Mouse (Mus musculus): ENCODE data around the gene Mroh2a. TPM values are rescaled to one million over a fixed set of nuclear protein-coding genes. Genes with fewer than 3 reads are reported as not detected.

Mroh2a gene
- polyA plus RNA-seq, 1 experiment from 2014 or later, result 0.62 TPM

DNA sequence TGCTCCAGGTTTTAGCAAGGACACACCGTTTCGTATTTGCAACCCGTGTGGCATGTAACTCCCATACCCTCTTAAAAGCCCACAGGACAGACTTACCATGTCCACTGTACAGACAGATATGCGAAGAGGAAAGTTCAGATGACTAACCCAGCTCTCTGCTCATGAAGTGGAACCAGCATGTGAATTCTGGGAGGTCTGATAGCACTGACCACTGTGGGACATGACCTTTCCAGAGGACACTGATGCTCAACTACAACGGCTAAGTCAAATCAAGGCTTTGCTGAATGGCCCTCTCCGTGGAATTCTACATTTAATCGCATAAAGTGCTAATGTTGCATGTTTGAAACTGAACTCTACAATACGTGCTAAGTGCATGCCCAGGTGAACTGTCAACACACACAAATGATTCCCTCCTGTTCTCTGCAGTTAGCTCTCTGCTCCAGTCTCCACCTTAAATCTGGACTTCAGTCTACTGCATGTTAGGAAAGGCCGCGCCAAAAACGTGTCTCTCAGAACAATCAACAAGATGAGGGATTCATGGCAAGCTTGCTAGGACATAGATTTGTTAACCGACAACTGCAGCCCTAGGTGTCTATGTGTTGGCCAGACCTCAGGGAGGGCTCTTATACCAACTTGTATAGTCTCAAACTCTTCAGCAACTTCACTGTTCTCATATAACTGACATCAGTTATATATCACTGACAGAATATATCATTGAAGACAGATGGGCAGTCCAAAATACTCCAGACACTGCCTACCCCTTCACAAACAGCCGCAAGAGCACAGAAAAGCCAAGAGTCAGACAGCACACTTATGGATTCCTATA is 49.1 kb downstream of the Mroh2a start:
- WGBS, result 63% methylated on average over 13 of the region's 13 CpGs
- no peaks in the 10 kb centered on the region for H3K27me3 ChIP-seq (ENCODE audit: control insufficient read depth, insufficient read depth, low read length)
- peaks cover 50% of the 10 kb centered on the region for H3K36me3 ChIP-seq (ENCODE audit: control insufficient read depth, insufficient read depth, low read length)
- H3K9me3 ChIP-seq (ENCODE audit: control insufficient read depth, low read length), result no peaks in the 10 kb centered on the region
- peak overlapping the region; percentile 80 for H3K9ac ChIP-seq (ENCODE audit: low read length)
- peaks cover 5 to 23% of the 10 kb centered on the region in 2 experiments; a peak in 3 of 4 replicates for H3K4me1 ChIP-seq (ENCODE audit: control insufficient read depth in 2 of 2, insufficient read depth in 2 of 2, low read length in 2 of 2)
- no peak for ATAC-seq (ENCODE audit: insufficient number of reproducible peaks, insufficient read depth, low FRiP score, low read depth)
- H3K4me3 ChIP-seq (ENCODE audit: control insufficient read depth in 1 of 2, insufficient read depth in 1 of 2, low read depth in 1 of 2, low read length in 2 of 2), result peak overlapping the region; percentile 47 to 55
- H3K4me2 ChIP-seq (ENCODE audit: low read length), result peak overlapping the region; percentile 65
- H3K27ac ChIP-seq (replicated peaks in 1 of 2; ENCODE audit: control insufficient read depth in 1 of 2, insufficient read depth in 1 of 2, low read depth in 2 of 2, low read length in 2 of 2), result peak overlapping the region in 1 of 2 experiments; percentile 85; a peak in 1 of 4 replicates

DNA sequence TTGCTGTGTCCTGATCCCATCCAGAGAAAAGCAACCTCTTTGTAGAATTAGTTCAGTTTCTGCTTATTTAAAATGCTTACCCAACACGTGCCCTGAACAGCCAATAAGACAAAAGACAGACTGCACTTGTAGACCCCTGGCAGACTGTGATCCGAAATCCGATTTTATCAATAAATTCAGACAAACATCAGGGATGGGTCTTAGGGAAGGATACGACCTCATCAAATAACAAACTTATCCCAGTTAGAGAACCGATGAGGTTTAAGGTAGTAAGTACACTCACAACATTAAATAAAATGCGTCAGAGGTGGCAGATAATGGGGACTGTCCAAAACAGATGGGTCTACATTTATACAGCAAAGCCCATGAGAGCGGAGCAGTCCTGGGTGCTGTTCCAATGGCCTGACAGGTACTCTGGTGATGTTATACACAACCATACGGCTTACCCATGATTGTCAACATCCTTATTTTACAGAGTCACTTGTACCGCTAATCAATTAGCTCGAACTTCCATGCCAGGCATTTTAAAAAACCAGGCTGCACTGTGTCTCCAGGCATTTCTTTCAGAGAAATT is 49.8 kb downstream of the Mroh2a start:
- peak; percentile 11; the same call in 1 of the 2 replicates for ATAC-seq (ENCODE audit: insufficient number of reproducible peaks, insufficient read depth, low FRiP score, low read depth)
- H3K27ac ChIP-seq (replicated peaks in 1 of 2; ENCODE audit: control insufficient read depth in 1 of 2, insufficient read depth in 1 of 2, low read depth in 2 of 2, low read length in 2 of 2), result peak overlapping the region; percentile 83 to 85
- 24% methylated on average over 10 of the region's 10 CpGs for WGBS
- H3K4me1 ChIP-seq (ENCODE audit: control insufficient read depth in 2 of 2, insufficient read depth in 2 of 2, low read length in 2 of 2), result peaks cover 5 to 23% of the 10 kb centered on the region in 2 experiments; a peak in 3 of 4 replicates
- no peaks in the 10 kb centered on the region for H3K27me3 ChIP-seq (ENCODE audit: control insufficient read depth, insufficient read depth, low read length)
- no peaks in the 10 kb centered on the region for H3K9me3 ChIP-seq (ENCODE audit: control insufficient read depth, low read length)
- peak overlapping the region; percentile 80 for H3K9ac ChIP-seq (ENCODE audit: low read length)
- peak overlapping the region; percentile 65 for H3K4me2 ChIP-seq (ENCODE audit: low read length)
- peaks cover 45% of the 10 kb centered on the region for H3K36me3 ChIP-seq (ENCODE audit: control insufficient read depth, insufficient read depth, low read length)
- H3K4me3 ChIP-seq (ENCODE audit: control insufficient read depth in 1 of 2, insufficient read depth in 1 of 2, low read depth in 1 of 2, low read length in 2 of 2), result peak overlapping the region; percentile 47 to 55

DNA sequence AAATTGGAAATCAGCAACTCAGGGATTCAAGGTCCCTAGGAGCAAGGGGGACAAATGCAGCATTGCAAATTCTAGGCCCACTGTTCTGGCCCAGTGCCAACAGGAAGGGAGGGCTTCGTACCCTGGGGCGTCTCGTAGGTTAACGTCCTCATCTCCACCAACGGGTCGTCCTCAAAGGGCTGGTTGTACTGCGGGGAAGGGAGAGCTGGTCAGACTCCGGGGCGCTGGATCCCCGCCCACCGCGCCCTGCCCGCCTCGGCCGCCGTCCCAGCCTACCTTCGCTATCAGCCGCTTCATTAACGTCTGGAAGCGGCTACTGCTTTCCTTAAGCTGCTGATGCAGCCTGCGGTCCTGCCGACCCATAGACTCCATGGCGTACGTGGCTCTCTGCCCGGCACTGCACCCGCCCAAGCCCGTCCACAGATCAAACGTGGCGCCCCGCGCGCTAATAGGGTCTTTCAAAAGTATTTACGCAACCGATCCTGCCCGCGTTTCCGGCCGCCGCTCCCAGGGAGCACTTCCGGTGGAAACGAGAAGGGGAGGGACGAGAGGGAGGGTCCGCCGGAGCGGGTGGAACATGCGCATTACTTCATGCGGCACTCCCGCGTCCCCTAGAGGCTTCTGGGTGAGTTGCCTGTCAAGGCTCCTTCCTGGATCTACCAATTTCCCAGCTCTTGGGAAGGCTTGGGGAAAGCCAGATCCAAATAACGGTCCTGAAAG is 50.5 kb downstream of the Mroh2a start, which contains the start of the genes Hjurp and Trpm8:
Gene Hjurp, minus strand, starts transcription at position 536 of the 720 bp plus-strand sequence.
Gene Trpm8, plus strand, starts transcription at position 564 of the 720 bp plus-strand sequence.
- Histone ChIP-seq H3K36me3 (ENCODE audit: control insufficient read depth, insufficient read depth, low read length) (peaks cover 39% of the 10 kb centered on the region), H3K27ac (replicated peaks in 1 of 2; ENCODE audit: control insufficient read depth in 1 of 2, insufficient read depth in 1 of 2, low read depth in 2 of 2, low read length in 2 of 2) (peak within 1 kb of the TSS; percentile 83 to 85), H3K9me3 (ENCODE audit: control insufficient read depth, low read length) (0 out of 2 replicates have a peak, but pooled peaks cover 3% of the 10 kb centered on the region), H3K9ac (ENCODE audit: low read length) (peak within 1 kb of the TSS; percentile 80), H3K4me3 (ENCODE audit: control insufficient read depth in 1 of 2, insufficient read depth in 1 of 2, low read depth in 1 of 2, low read length in 2 of 2) (peak within 1 kb of the TSS; percentile 47 to 55), H3K27me3 (ENCODE audit: control insufficient read depth, insufficient read depth, low read length) (no peaks in the 10 kb centered on the region), H3K4me2 (ENCODE audit: low read length) (peak within 1 kb of the TSS; percentile 65), H3K4me1 (ENCODE audit: control insufficient read depth in 2 of 2, insufficient read depth in 2 of 2, low read length in 2 of 2) (peaks cover 5 to 23% of the 10 kb centered on the region in 2 experiments; a peak in 3 of 4 replicates)
- peak; percentile 95 for ATAC-seq (ENCODE audit: insufficient number of reproducible peaks, insufficient read depth, low FRiP score, low read depth)
- under 1% methylated on average over 50 of the region's 50 CpGs for WGBS

DNA sequence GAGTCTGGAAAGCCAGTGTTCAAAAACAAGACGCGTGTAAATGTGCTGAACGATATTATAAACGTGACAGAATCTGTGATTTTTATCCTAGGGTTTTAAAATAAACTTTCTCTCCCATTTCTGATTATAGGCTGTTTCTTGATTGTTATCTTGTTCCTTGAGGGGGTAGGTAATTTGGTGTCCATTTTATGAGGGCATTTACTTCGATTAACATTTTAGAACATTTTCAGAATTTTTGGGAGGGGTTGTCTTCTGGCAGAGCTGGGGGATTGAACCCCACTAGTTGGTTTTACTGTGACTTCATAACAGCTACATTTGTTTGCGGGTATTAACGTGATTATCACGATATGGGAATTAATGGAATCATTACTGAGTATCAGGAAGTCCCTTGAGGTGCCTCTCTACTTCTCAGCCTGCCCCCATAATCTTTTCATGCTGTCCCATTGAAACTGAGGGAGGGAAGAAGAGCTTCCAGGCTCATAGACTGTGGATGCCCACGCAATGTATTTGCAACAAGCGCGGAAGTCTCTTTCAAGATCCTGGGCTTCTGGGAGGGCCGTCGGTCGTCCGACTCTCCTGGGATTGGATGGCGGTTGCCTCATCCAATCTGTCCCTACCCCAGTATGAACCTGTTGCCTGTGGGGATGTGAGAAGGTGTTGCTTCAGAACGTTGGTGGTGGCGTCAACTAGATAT is 51.2 kb downstream of the Mroh2a start:
- Histone ChIP-seq H3K36me3 (ENCODE audit: control insufficient read depth, insufficient read depth, low read length) (peaks cover 31% of the 10 kb centered on the region), H3K9ac (ENCODE audit: low read length) (peak overlapping the region; percentile 80), H3K27ac (replicated peaks in 1 of 2; ENCODE audit: control insufficient read depth in 1 of 2, insufficient read depth in 1 of 2, low read depth in 2 of 2, low read length in 2 of 2) (peak overlapping the region in 1 of 2 experiments; percentile 85; a peak in 1 of 4 replicates), H3K4me2 (ENCODE audit: low read length) (peak overlapping the region; percentile 65), H3K27me3 (ENCODE audit: control insufficient read depth, insufficient read depth, low read length) (no peaks in the 10 kb centered on the region), H3K4me1 (ENCODE audit: control insufficient read depth in 2 of 2, insufficient read depth in 2 of 2, low read length in 2 of 2) (peaks cover 5 to 23% of the 10 kb centered on the region in 2 experiments; a peak in 3 of 4 replicates), H3K9me3 (ENCODE audit: control insufficient read depth, low read length) (0 out of 2 replicates have a peak, but pooled peaks cover 6% of the 10 kb centered on the region), H3K4me3 (ENCODE audit: control insufficient read depth in 1 of 2, insufficient read depth in 1 of 2, low read depth in 1 of 2, low read length in 2 of 2) (peak overlapping the region; percentile 47 to 55)
- 65% methylated on average over 18 of the region's 18 CpGs for WGBS
- no peak; the same call in 1 of the 2 replicates for ATAC-seq (ENCODE audit: insufficient number of reproducible peaks, insufficient read depth, low FRiP score, low read depth)

DNA sequence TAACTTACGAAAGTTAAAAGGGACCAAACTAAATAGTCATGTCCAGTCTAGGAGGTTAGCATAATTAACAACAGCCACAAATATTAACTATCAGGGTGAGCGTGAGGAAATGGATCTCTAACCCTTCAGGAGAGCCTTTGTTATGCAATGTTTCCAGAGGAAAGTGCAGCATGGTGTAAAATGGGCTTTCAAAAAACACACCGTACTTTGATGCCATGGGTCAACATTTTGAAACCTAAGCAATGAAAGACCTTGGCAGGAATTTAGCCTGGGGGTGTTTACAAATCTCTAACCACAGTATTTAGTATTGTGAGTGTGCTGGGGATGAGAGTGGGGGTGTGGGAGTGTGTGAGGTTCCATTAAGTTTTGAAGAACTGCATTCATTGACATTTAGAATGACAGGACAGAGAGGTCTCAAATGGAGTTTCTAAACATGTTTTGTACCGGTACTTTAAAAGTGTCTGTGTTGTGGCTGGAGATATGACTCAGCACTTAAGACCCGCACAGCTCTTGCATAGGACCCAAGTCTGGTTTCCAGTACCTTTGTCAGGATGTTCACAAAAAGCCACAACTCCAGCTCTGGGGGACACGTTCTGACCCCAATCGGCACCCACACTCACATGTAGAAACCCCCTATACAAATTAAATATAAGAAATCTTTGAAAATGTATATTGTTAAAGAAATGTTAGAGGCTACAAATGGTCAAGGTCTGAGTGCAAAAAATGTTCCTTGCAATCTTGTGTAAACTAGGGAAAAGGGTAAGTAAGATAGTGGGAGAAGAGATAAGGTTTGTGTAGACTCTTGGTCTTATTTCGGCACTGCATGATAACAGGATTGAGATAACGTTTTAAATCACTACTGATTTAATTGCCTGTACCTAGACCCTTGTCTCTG is 52.6 kb downstream of the Mroh2a start:
- Histone ChIP-seq H3K27me3 (ENCODE audit: control insufficient read depth, insufficient read depth, low read length) (no peaks in the 10 kb centered on the region), H3K9ac (ENCODE audit: low read length) (no peak overlapping the region), H3K36me3 (ENCODE audit: control insufficient read depth, insufficient read depth, low read length) (peaks cover 18% of the 10 kb centered on the region), H3K4me3 (ENCODE audit: control insufficient read depth in 1 of 2, insufficient read depth in 1 of 2, low read depth in 1 of 2, low read length in 2 of 2) (no peak overlapping the region), H3K4me2 (ENCODE audit: low read length) (no peak overlapping the region), H3K9me3 (ENCODE audit: control insufficient read depth, low read length) (peaks cover 12% of the 10 kb centered on the region), H3K27ac (replicated peaks in 1 of 2; ENCODE audit: control insufficient read depth in 1 of 2, insufficient read depth in 1 of 2, low read depth in 2 of 2, low read length in 2 of 2) (no peak overlapping the region), H3K4me1 (ENCODE audit: control insufficient read depth in 2 of 2, insufficient read depth in 2 of 2, low read length in 2 of 2) (peaks cover 5 to 23% of the 10 kb centered on the region in 2 experiments; a peak in 3 of 4 replicates)
- no peak for ATAC-seq (ENCODE audit: insufficient number of reproducible peaks, insufficient read depth, low FRiP score, low read depth)
- 48% methylated on average over 9 of the region's 9 CpGs for WGBS

DNA sequence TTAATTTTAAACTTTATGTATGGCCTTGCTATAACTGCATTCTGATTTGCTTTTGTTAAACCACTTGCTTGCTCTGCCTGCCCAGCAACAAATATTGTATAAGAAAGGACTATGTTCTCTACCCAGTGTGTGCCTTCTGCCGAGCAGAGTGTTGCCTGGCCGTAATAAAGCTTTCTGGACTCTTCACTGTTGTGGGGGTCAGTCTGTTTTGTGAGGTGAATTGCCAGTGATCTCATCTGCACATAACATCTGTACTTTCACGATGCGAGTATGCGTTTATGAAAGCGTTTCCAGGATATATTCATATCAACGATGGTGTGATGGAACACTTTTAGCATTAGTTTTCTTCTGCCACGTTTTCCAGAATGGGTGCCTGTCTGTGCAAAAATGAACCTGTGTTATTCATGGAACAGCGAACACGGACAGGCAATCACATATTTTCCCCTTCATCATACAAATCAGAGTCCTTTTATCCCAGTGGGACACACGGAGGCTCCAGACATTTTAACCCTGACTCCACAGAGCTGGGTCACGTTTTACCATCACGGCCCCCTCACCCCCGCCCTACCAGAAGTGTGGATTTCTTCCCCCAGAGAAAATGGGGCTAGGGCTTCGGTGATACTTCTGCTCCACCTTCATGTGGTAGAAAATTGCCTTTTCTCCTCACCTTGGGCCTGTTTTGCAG is 53.4 kb downstream of the Mroh2a start:
- Histone ChIP-seq H3K9me3 (ENCODE audit: control insufficient read depth, low read length) (peaks cover 20% of the 10 kb centered on the region), H3K4me2 (ENCODE audit: low read length) (no peak overlapping the region), H3K36me3 (ENCODE audit: control insufficient read depth, insufficient read depth, low read length) (peaks cover 10% of the 10 kb centered on the region), H3K27ac (replicated peaks in 1 of 2; ENCODE audit: control insufficient read depth in 1 of 2, insufficient read depth in 1 of 2, low read depth in 2 of 2, low read length in 2 of 2) (no peak overlapping the region), H3K4me1 (ENCODE audit: control insufficient read depth in 2 of 2, insufficient read depth in 2 of 2, low read length in 2 of 2) (peaks cover 5 to 17% of the 10 kb centered on the region in 2 experiments; a peak in 3 of 4 replicates), H3K9ac (ENCODE audit: low read length) (no peak overlapping the region), H3K27me3 (ENCODE audit: control insufficient read depth, insufficient read depth, low read length) (no peaks in the 10 kb centered on the region), H3K4me3 (ENCODE audit: control insufficient read depth in 1 of 2, insufficient read depth in 1 of 2, low read depth in 1 of 2, low read length in 2 of 2) (no peak overlapping the region)
- ATAC-seq (ENCODE audit: insufficient number of reproducible peaks, insufficient read depth, low FRiP score, low read depth), result no peak
- 67% methylated on average over 15 of the region's 15 CpGs for whole genome bisulfite sequencing
